Mouse (Mus musculus): ENCODE results near the gene Sigmar1.
A peak's percentile ranks its signal among the peaks of the same experiment; 100 is the strongest.

The Sigmar1 gene

DNA sequence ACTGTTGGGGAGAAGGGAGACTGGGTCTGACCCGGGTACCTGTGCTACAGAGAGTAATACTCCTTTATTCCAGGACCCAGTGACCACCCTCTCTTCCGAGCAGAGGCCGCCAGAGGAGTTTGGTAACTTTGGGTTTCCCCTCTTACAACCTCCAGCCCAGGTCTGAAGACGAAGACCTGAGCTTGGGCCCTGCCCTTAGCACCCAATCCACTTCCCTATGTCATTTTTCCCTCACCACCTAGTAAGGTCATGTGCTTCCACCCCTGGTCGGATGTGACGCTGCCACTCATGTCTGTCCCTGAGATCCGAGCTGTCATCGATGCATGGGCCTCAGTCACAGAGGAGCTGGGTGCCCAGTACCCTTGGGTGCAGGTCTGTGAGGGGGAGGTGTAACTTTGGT is 483 bp upstream of the Sigmar1 start:
- no peak for DNase-seq (ENCODE audit: low read depth, low spot score)

DNA sequence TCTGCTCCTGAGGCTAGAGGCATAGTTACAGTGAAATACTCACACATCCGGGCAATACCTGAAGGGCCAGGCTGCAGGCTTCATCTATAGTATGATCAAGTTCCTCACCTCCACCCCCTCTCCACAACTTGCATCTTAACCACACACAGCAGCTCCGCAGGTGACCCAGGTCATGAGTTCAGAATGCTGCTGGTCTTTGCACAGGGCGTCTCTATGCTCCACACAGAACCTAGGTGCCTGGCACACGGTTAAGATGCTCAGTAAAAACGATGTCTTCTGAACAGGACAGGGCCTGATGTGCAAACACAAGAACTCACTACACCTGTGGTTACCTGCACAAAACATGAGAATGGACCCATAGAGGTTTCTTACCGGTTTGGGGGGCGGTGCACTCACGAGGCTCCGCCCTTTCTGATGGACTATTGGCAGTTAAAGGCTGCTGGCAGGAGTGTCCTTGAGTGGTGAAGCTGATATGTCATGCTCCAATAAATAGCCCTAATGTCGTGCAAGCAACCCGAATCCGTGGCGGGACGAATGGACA is 1.1 kb downstream of the Sigmar1 start, which contains the start of gene Galt:
TSS of gene Galt (plus strand) at position 432 of the 541 bp plus-strand sequence.
- no peak for DNase-seq (ENCODE audit: low read depth, low spot score)

GRCm38 (mm10) chr4:41745021-41745420 is 10.9 kb downstream of the Sigmar1 start:
- DNase-seq (ENCODE audit: low read depth, low spot score), result no peak

- no peak for DNase-seq (ENCODE audit: low read depth, low spot score)
Observed at GRCm38 (mm10) chr4:41744131-41744530, 11.8 kb downstream of the Sigmar1 start.

- DNase-seq (ENCODE audit: low read depth, low spot score), result peak; percentile 86
Observed at GRCm38 (mm10) chr4:41741158-41741560, 14.8 kb downstream of the Sigmar1 start.

- peak; percentile 50 for DNase-seq (ENCODE audit: low read depth, low spot score)
Observed at GRCm38 (mm10) chr4:41740380-41741157, 15.4 kb downstream of the Sigmar1 start.

GRCm38 (mm10) chr4:41739260-41739659 is 16.7 kb downstream of the Sigmar1 start:
- DNase-seq (ENCODE audit: low read depth, low spot score), result no peak

DNA sequence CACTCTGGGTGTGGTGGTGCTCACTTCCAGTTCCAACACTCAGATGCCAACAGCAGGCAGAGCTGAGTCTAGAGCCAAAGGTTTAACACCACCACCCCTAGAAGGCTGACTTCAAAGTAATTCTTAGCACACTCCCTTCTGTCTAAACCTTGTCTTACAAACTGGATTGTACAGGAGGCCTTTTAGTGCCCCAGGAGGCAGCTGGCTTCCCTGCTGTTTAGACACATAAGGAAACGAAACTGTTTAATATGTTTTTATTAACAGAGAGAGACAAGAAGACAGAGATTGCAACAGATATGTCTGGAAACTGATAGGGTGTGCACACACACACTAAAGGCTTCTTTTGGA is 17.7 kb downstream of the Sigmar1 start:
- DNase-seq (ENCODE audit: low read depth, low spot score), result no peak

DNA sequence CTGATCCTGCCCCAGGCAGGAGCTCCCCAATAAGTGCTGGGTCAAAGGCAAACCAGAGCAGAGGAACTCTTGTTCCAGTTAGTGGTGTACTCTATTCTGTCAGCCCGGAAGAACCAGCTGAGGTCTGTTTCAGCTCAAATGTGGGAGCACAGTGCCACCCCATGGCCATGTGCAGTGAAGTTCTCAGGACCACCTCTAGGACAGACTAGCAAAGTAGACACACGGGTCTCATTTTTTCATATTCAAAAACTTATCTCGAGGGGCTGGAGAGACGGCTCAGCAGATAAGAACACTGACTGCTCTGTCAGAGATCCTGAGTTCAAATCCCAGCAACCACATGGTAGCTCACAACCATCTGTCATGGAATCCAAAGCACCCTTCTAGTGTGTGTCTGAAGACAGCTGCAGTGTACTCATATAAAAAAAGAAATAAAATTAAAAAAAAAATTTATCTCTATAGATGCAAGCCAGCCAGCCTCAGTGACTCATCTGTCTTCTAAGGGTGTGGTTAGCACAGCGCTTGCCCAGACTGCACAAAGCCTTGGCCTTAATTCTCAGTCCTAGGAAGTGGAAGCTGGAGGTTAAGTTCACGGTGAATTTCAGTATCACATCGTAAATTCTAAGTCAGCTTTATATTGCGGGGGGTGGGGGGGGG is 18.2 kb downstream of the Sigmar1 start:
- DNase-seq (ENCODE audit: low read depth, low spot score), result peak; percentile 57

DNA sequence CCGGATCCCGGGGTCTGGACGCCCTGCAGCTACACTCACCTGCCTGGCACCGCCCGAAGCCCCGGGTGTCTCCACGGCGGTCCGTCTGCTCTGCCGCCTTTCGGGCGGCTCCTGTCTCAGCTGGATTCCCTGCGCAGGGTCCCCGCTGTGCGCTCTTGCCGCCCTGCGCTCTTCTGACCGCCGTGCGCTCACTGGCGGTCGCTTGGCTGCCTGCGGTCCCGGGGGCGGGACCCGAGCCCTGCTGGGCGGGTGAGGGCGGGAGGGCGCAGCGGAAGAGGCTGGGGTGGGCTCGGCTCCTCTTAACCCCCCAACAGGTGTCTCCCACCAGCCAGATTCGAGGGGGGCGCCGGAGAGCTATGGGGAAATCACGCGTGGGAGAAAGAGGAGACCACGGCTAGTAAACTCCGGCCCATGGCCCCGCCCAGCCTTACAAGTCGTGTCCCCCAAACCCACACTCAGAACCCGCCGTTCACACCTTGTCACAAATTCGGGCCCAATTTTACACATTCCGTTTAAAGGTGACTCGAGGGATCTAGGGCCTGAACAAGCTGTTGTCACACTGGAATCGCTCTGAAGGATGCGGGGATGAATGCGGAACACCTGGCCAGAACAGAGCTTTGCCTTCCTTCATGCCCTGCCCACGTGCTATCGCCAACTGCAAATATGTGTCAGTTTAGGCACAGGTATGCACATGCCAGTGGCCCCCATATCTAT is 24.7 kb downstream of the Sigmar1 start, which contains the start of gene Arid3c:
TSS of gene Arid3c (minus strand) at position 91 of the 714 bp plus-strand sequence.
- no peak for DNase-seq (ENCODE audit: low read depth, low spot score)

GRCm38 (mm10) chr4:41726826-41727621 is 28.9 kb downstream of the Sigmar1 start:
- no peak for DNase-seq (ENCODE audit: low read depth, low spot score)

DNA sequence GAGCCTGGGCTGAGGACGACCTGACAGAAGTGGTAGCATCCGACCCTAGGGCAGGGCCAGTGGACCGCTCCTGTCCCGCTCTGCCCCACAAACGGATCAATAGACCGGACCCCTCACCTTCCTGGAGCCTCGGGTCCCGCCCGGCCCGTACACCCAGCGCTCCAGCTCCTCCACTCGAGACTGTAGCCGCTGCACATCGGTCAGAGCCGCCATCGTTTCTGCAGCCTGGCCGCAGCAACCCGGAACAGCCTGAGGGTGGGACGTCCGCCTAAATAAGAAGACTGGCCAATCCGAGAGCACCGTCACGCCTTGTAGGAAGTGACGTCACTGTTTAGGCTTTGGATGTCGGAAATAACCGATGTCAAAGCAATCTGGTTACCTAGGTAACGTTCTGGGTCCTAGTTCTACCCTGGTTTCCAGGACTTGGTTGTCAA is 33.0 kb downstream of the Sigmar1 start, which contains the start of gene Dctn3:
TSS of gene Dctn3 (minus strand) at position 253 of the 434 bp plus-strand sequence.
- DNase-seq (ENCODE audit: low read depth, low spot score), result peak; percentile 94

DNA sequence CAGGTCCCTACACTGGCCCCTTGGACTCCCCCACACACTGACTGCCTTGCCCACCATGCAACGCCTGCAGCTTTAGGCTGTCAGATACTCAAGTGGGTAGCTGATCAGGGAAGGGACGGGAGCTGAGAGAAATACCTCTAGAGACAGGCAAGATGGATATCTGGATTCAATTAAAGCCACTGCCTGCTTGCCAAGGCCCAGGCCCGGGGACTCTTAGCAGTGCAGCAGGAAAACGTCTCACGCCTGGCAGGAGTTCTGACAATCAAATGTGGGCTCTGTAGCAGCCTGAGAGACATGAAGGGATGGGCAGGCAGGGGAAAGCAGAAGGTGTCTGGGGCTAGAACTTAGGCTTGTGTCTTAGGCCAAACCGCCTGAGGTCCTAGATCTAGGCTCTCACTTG is 39.1 kb downstream of the Sigmar1 start:
- no peak for DNase-seq (ENCODE audit: low read depth, low spot score)

- DNase-seq (ENCODE audit: low read depth, low spot score), result no peak
Observed at GRCm38 (mm10) chr4:41715596-41715995, 40.4 kb downstream of the Sigmar1 start.

- no peak for DNase-seq (ENCODE audit: low read depth, low spot score)
Observed at GRCm38 (mm10) chr4:41715082-41715481, 40.9 kb downstream of the Sigmar1 start.

DNA sequence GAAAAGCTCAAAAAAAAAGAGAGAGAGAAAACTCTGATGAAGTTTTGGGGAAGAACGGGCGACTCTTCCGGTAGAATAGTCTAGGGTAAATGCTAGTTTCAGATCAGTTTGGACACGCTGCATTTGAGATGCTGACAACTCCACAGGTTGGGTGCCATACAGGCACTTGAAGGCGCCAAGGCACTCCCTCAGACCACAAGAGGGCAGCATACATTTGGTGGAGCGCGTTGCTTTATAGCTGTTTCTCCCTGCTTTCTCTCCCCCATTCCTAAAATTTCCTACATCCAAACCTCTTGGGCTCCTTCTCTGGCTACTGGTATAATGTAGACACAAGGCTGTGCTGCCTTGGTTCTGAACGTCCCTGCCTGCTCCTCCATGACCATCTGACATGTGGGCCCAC is 41.7 kb downstream of the Sigmar1 start:
- peak; percentile 55 for DNase-seq (ENCODE audit: low read depth, low spot score)

DNA sequence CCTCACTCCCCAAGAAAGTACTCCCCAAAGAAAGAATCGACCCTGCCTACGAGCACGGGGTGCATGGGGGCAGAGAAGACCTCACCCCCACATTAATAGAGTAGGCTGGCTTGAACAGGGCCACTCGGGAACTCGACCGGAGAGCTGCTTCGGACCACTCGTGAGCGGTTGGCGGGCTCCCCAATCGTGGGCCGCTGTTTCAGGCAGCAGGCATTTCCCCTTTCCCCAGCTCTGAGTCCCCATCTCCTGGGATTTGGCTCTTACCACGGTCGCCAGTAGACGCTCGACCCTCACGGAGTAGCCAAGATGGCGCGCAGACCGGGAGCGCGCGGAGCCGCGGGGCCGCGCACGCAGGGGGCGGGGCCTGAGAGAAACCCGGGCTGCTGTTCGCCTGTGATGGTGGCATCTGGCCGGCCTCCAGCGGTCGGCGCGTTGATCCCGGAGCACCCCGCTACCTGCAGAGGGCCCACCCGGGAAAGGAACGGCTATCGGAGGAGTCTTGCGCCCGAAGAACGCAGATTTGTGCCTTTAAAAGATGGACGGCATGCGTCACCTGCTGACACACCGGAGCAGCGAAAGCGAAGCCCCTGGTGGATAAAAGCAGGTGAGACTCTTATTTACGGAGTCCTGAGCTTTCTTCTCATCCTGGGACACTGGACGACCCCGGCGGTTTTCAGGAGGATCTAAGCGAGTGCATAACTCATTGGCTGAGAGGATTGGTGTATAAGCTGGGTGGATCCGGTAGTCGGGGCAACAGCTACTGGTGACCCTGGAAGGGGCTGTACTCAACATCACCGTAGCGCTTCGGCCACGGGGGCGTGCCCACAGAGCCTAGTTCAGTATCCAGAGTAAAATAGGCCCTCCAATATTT is 42.5 kb downstream of the Sigmar1 start, which contains the start of gene Rpp25l:
TSS of gene Rpp25l (minus strand) at position 338 of the 871 bp plus-strand sequence.
- DNase-seq (ENCODE audit: low read depth, low spot score), result peak; percentile 73

DNA sequence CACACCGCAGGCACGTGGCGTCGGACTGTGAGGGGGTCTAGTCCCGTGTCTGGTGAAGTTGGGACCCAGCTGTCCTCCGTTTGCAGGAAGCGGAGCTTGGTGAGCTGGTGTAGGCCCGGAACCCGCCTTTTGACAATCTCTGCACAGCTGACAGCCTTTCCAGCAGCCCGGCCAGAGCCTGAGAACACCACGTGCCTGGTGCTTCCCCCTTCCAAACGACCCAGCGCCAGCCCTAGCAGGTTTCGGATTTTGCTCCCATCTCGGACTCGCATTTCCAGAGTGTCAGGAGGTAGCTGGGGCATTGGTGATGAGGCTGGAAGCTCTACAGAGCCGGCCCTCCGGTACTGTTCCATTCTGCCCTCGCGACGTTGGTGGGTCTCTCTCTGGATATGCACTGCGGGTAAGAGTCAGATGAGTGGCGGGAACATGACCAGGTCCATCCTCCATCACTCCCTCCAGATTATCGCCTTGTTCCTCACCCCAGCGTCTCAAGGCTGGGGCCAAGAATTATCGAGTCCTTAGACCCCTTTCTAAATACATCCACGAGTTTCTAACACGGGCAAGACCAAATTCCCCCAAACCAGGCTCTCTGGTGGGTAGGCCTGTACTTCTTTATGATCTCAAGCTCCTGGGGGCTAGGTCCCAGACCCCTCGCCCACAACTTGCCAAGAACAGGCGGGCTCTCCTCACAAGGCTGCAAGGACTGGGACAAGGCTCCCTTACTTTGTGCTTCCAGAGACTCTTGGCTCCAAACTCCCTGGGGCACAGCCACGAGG is 43.3 kb downstream of the Sigmar1 start:
- DNase-seq (ENCODE audit: low read depth, low spot score), result peak; percentile 63

- no peak for DNase-seq (ENCODE audit: low read depth, low spot score)
Observed at GRCm38 (mm10) chr4:41711705-41712375, 44.1 kb downstream of the Sigmar1 start.
